Mouse (Mus musculus): ENCODE measurements around the gene Adam1b. TPM values are rescaled to one million over a fixed set of nuclear protein-coding genes. Genes with fewer than 3 reads are reported as not detected.

Adam1b gene
- 2.4 TPM for polyA plus RNA-seq (2014; fragmentation: Illumina TruSeq; extraction: RNeasy Lipid Tissue Mini Kit (QIAGEN cat#74804); ENCODE audit: low read depth, low replicate concordance)

DNA sequence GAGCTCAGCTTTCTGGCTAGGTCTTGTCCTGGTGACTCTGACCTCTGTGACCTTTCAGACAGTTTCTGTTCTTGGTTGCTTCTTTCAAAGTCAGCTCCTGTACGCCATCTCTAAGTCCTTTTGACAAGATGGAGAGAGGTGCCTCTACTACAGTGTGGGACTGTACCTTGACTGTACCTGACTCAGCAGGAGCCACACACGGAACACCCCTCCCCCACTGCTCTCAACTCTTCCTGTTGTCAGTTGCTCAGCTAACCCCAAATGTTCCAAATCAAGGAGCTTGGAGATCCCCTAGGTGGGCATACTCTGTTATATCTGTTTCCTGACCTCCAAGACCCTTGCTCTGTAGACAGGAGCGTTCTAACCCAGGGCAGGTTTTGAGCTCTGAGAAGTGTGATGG is at the start of gene Adam1b:
Gene Adam1b (minus strand): TSS at position 205 of the 400 bp plus-strand sequence.

DNA sequence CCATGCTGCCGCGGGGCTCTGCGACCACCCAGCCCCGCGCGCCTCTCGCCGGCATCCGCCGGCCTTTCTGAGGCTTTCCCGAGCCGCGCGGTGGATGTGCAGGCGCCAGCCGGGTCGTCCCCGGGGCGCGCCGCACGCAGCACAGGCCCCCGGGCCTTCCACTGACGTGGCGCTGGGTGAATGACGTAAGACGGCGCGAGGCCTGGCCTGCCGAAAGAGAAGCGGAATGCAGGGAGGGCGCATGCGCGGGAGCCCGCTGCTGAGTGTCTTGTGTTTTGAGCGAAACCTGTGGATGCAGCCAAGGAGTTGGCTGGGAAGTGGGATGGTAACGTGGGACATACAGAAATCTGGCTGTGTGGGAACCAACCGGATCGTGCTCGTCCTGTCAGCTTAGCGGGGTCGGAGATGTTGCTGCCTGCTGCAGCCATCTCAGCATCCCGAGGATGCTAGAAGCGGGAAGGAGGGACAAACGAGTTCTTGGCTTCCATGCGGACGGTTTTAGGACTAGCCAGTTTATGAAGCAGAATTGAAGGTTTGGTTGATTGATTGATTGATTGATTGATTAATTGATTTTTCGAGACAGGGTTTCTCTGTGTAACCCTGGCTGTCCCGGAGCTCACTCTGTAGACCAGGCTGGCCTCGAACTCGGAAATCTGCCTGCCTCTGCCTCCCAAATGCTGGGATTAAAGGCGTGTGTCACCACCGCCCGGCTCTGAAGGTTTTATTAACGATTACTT is 42.7 kb upstream of the Adam1b start, which contains the start of gene Mapkapk5:
Gene Mapkapk5 (minus strand): TSS at position 113 of the 737 bp plus-strand sequence.

DNA sequence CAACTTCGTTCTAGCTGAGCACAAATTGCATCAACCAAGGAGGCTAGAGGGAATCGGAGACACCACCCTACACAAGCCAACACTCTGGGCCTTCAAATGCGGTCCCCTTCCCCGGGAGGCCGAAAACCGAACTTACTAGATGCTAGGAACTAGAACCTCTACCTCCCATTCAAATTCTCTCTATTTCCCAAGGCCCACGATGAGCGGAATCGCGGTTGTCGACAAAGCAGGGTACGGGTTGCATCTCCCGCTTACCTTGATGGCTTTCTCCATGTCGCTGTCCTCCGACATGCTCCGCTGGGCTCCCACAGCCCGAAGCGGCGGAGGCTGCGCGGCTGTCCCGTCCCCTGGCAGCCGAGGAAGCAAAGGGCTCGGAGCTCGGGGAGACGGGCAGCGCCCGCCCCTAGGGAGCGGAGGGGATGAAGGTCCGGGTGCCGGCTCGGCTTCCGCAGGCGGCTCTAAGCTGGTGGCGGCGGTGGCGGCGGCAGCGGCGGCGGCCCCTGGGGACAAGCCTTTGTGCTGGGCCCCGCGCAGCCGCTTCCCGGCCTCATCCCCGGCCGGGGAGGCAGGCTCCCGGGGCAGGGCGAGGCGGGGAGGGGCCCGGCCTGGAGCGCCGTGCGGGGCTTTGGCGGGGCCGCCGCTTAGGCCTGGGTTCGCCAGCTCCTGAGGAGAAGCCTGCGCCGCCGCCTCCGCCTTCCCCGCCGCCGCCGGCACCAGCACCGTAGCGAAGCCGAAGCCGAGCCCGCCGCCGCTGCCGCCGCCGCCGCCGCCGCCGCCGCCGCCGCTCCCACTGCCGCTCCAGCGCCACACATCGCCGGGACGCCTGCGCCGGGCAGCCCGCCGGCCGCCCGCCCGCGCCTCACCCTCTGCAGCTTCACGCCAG is 41.9 kb upstream of the Adam1b start, which contains the start of the genes Adam1a and Gm42878:
Gene Adam1a (minus strand): TSS at position 573 of the 883 bp plus-strand sequence.
Gene Gm42878 (minus strand): TSS at position 573 of the 883 bp plus-strand sequence.

DNA sequence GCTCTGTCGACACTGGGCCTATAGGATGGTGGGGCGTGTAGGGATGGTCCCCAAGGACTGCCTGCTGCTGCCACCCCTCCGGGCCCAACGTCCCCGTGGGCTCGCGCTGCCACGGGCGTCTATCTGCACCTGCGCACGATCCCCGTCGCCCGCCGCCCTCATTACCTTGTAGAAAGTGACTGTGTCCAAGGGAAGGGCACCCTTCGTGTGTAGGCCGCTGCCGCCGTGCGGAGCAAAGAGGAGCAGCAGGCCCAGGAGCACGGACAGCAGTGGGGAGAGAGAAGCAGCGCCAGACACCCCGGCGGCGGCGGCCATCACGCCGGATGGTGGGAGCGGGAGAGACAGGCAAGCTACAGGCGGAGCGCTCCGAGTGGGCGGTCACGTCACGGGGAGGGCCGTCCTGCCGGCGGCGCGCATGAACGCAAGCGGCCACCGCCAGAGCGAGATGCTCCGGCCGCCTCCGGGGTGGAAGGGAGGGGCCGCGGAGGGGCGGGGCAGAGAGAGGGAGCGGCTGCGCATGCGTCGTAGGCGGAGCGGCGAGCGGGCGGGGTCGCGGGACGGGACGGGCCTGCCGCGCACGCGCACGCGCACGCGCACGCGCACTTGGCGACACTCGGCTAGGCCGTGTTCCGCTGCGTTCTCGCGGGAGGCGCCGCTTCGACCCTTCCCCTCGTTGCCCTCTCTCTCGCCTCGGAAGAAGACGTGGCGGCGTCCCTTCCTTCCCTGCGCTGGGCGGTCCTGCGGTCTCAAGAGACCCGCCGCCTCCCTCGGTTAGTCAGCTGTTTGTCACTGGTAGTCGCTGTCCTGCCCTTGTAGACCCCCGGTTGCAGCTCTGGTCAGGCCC is 51.0 kb downstream of the Adam1b start, which contains the start of gene Erp29:
Gene Erp29 (minus strand): TSS at position 481 of the 844 bp plus-strand sequence.

DNA sequence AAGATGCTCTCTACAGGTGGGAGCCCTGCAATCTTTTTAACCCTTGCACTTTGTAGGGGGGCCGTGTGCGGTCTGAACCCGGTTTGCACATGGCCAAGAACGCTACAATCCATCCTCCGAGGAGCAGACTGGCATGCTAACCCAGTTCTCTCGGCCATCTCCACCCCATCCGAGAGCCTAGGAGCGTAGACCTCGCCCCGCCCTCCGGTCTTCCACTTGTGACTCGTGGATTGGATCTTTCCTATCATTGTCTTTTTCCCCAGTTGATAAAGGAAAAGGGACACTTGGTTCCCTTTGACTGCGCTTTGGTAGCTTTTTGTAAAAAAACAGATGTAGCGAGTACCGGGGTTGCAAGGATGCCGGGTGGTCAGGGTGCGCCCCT is 51.6 kb downstream of the Adam1b start, which contains the start of gene Tmem116:
Gene Tmem116 (plus strand): TSS at position 250 of the 382 bp plus-strand sequence.

Other genes starting within 250 kb of the Adam1b start
- gene Trafd1, start 117.8 kb downstream of the Adam1b start, polyA plus RNA-seq (2014; fragmentation: Illumina TruSeq; extraction: RNeasy Lipid Tissue Mini Kit (QIAGEN cat#74804); ENCODE audit: low read depth, low replicate concordance): 79.0 TPM
- 10.2 TPM for gene Naa25, start 105.5 kb downstream of the Adam1b start, polyA plus RNA-seq (2014; fragmentation: Illumina TruSeq; extraction: RNeasy Lipid Tissue Mini Kit (QIAGEN cat#74804); ENCODE audit: low read depth, low replicate concordance)
- 4.9 TPM for gene Tmem116, start 51.5 kb downstream of the Adam1b start, polyA plus RNA-seq (2014; fragmentation: Illumina TruSeq; extraction: RNeasy Lipid Tissue Mini Kit (QIAGEN cat#74804); ENCODE audit: low read depth, low replicate concordance)
- gene Erp29, start 50.9 kb downstream of the Adam1b start, polyA plus RNA-seq (2014; fragmentation: Illumina TruSeq; extraction: RNeasy Lipid Tissue Mini Kit (QIAGEN cat#74804); ENCODE audit: low read depth, low replicate concordance): 212 TPM
- gene Adam1a, start 42.0 kb upstream of the Adam1b start, polyA plus RNA-seq (2014; fragmentation: Illumina TruSeq; extraction: RNeasy Lipid Tissue Mini Kit (QIAGEN cat#74804); ENCODE audit: low read depth, low replicate concordance): 6.5 TPM
- not detected for gene Gm42878, start 42.0 kb upstream of the Adam1b start, polyA plus RNA-seq (2014; fragmentation: Illumina TruSeq; extraction: RNeasy Lipid Tissue Mini Kit (QIAGEN cat#74804); ENCODE audit: low read depth, low replicate concordance)
- gene Mapkapk5, start 42.5 kb upstream of the Adam1b start, polyA plus RNA-seq (2014; fragmentation: Illumina TruSeq; extraction: RNeasy Lipid Tissue Mini Kit (QIAGEN cat#74804); ENCODE audit: low read depth, low replicate concordance): 58.8 TPM
- gene Aldh2, start 90.4 kb upstream of the Adam1b start, polyA plus RNA-seq (2014; fragmentation: Illumina TruSeq; extraction: RNeasy Lipid Tissue Mini Kit (QIAGEN cat#74804); ENCODE audit: low read depth, low replicate concordance): 893 TPM
- 19.0 TPM for gene Acad12, start 115.5 kb upstream of the Adam1b start, polyA plus RNA-seq (2014; fragmentation: Illumina TruSeq; extraction: RNeasy Lipid Tissue Mini Kit (QIAGEN cat#74804); ENCODE audit: low read depth, low replicate concordance)
- 12.7 TPM for gene Acad10, start 157.1 kb upstream of the Adam1b start, polyA plus RNA-seq (2014; fragmentation: Illumina TruSeq; extraction: RNeasy Lipid Tissue Mini Kit (QIAGEN cat#74804); ENCODE audit: low read depth, low replicate concordance)
- 37.9 TPM for gene Brap, start 157.1 kb upstream of the Adam1b start, polyA plus RNA-seq (2014; fragmentation: Illumina TruSeq; extraction: RNeasy Lipid Tissue Mini Kit (QIAGEN cat#74804); ENCODE audit: low read depth, low replicate concordance)
- gene Atxn2, start 207.9 kb upstream of the Adam1b start, polyA plus RNA-seq (2014; fragmentation: Illumina TruSeq; extraction: RNeasy Lipid Tissue Mini Kit (QIAGEN cat#74804); ENCODE audit: low read depth, low replicate concordance): 76.9 TPM